ENCODE assay signal across 26 mouse cellular contexts in the genomic region with DNA sequence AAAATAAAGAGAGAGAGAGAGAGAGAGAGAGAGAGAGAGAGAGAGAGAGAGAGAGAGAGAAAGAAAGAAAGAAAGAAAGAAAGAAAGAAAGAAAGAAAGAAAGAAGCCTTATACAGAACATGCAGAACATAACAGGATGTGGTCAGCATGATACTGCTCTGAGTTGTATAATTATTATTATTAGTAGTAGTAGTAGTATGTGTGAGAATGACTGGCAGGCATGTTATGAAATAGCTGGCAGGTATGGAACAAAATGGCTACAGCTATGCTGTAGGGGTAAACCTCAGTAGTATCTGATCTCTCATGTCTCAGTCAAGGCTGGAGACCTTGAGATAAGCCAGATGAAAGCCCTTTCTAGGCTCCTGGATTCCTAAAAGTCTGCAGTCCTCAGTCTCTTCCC.
"Had no signal": no experiment of that assay in that cellular context is flagged by ENCODE, and none has a peak within 500 bp of the region (broad histone marks: within the 10 kb centered on the region; RNA-seq: fewer than 3 reads in every experiment).

No protein-coding gene starts in this region.

- H3K4me1 ChIP-seq: heart, embryonic 13.5 days; heart, embryonic 15.5 days; hindbrain, embryonic 12.5 days; intestine, embryonic 15.5 days; limb, embryonic 10.5 days; limb, embryonic 12.5 days; liver, embryonic 12.5 days had no signal

- H3K9me3 ChIP-seq: heart, embryonic 13.5 days; heart, embryonic 15.5 days; intestine, embryonic 15.5 days; limb, embryonic 10.5 days had no signal

- H3K4me2 ChIP-seq: heart, embryonic 11.5 days; heart, embryonic 13.5 days; heart, embryonic 15.5 days; hindbrain, embryonic 12.5 days; hindbrain, embryonic 14.5 days; intestine, embryonic 15.5 days; limb, embryonic 12.5 days; liver, embryonic 12.5 days had no signal

- H3K27me3 ChIP-seq: heart, embryonic 13.5 days; heart, embryonic 15.5 days; hindbrain, embryonic 12.5 days; intestine, embryonic 15.5 days; limb, embryonic 12.5 days; liver, embryonic 12.5 days had no signal

- H3K36me3 ChIP-seq: heart, embryonic 13.5 days; heart, embryonic 15.5 days; hindbrain, embryonic 12.5 days; intestine, embryonic 15.5 days; limb, embryonic 10.5 days; limb, embryonic 12.5 days; liver, embryonic 12.5 days had no signal

- H3K27ac ChIP-seq: heart, adult 2 months; heart, embryonic 13.5 days; heart, embryonic 15.5 days; hindbrain, embryonic 12.5 days; hindbrain, embryonic 14.5 days; intestine, embryonic 15.5 days; layer of hippocampus, adult 2 months; left cerebral cortex, adult 2 months; limb, embryonic 10.5 days; limb, embryonic 12.5 days; liver, embryonic 12.5 days; liver, embryonic 14.5 days had no signal

- H3K9ac ChIP-seq: heart, embryonic 13.5 days; heart, embryonic 15.5 days; hindbrain, embryonic 12.5 days; hindbrain, embryonic 14.5 days; intestine, embryonic 15.5 days; limb, embryonic 12.5 days; liver, embryonic 12.5 days; liver, embryonic 14.5 days had no signal

- ATAC-seq: hindbrain, embryonic 16.5 days; intestine, embryonic 15.5 days; intestine, postnatal 0 days; liver, embryonic 12.5 days had no signal

- H3K4me3 ChIP-seq: heart, adult 2 months; heart, embryonic 13.5 days; heart, embryonic 15.5 days; hindbrain, embryonic 12.5 days; intestine, embryonic 15.5 days; layer of hippocampus, adult 2 months; left cerebral cortex, adult 2 months; limb, embryonic 10.5 days; limb, embryonic 12.5 days; liver, embryonic 12.5 days had no signal

- DNase-seq: gastrocnemius, postnatal 14 days; gastrocnemius, postnatal 36 days; heart, adult 11 months; heart, adult 2 months; heart, postnatal 14 days; heart, postnatal 36 days; kidney, adult 18-20 months; kidney, adult 8-10 months; kidney, postnatal 10 days; kidney, postnatal 25 days; kidney, postnatal 4 days; liver had no signal
